Mouse (Mus musculus) olfactory bulb, adult 2 months (tissue): ENCODE data around the gene Ino80d. TPM values are rescaled to one million over a fixed set of nuclear protein-coding genes. Genes with fewer than 3 reads are reported as not detected.

ENCODE experiments used
- H3K27ac ChIP-seq: fragments of 200-500 bp; 2 replicates; pipeline ENCODE4 v1.5.1; 2012; ENCODE audit warnings: low read depth, low read length; ENCODE audit not compliant: insufficient read depth
- H3K4me1 ChIP-seq: fragments of 200-500 bp; 2 replicates; pipeline ENCODE4 v1.6.1; 2012; ENCODE audit warnings: low read length; ENCODE audit not compliant: control insufficient read depth, insufficient read depth
- H3K4me3 ChIP-seq: fragments of 200-500 bp; 2 replicates; pipeline ENCODE4 v1.5.1; 2012; ENCODE audit warnings: mild to moderate bottlenecking, low read depth, low read length, moderate library complexity; ENCODE audit not compliant: insufficient read depth
- CTCF ChIP-seq: fragments of 200-500 bp; IDR thresholded peaks from 2 replicates; pipeline ENCODE4 v1.5.1; 2012; ENCODE audit warnings: low read depth, mild to moderate bottlenecking, low read length, moderate library complexity; ENCODE audit not compliant: insufficient read depth
- POLR2A ChIP-seq: fragments of 200-500 bp; IDR thresholded peaks from 2 replicates; pipeline ENCODE4 v1.6.1; 2012; ENCODE audit warnings: mild to moderate bottlenecking, low read depth, low read length, moderate library complexity; ENCODE audit not compliant: insufficient read depth
- WGBS: fragments of 180-500 bp; shearing (Covaris S2); methylation state at CpG from one replicate; pipeline ENCODE4 v1.1.7; 2018; 5-methylcytosine and 5-hydroxymethylcytosine counted together
- polyA plus RNA-seq: library from polyadenylated mRNA; stranded (reverse); fragments of >200 nt; gene quantifications from 2 replicates; pipeline ENCODE4 v1.2.4, GENCODE M21; 2012; ENCODE audit warnings: low replicate concordance; ENCODE audit not compliant: missing spikeins, insufficient read depth, insufficient read length

Gene Ino80d
- polyA plus RNA-seq, 1 experiment: not detected

GRCm38 (mm10) chr1:62914495-62914894, 200.0 kb downstream of the Ino80d start:
- H3K27ac ChIP-seq: no peak overlapping the region
- peaks cover 5% of the 10 kb centered on the region for H3K4me1 ChIP-seq
- no peak overlapping the region for H3K4me3 ChIP-seq
- TF ChIP-seq CTCF: no peak
- TF ChIP-seq POLR2A: no peak
- 38% methylated on average over 6 of the region's 6 CpGs for WGBS

DNA sequence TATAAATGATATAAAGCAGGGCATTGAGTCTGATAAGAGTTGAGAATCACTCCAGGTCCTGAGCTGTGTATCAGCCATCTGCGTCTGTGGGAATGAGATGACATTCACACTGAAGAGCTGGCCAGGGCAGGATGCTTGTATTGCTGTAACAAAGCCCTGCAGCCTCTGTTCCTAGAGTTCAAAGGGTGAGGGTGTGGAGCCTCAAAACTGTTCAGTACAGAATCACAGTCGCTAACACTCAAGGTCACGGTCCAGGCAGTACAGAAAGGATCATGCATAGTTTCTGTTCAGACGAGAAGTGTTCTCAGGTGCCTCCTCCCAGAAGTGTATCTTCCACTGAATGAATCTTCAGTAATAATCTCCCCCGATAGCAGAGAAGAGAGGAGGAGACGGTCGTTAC, 203.0 kb downstream of the Ino80d start:
- peaks cover 9% of the 10 kb centered on the region for H3K4me1 ChIP-seq
- H3K4me3 ChIP-seq: no peak overlapping the region
- no peak overlapping the region for H3K27ac ChIP-seq
- WGBS: 65% methylated on average over 7 of the region's 7 CpGs
- TF ChIP-seq CTCF: no peak
- no peak for TF ChIP-seq POLR2A

- Histone ChIP-seq H3K27ac (no peak overlapping the region), H3K4me3 (no peak overlapping the region), H3K4me1 (peaks cover 6% of the 10 kb centered on the region)
- WGBS: 90% methylated on average over 5 of the region's 5 CpGs
- TF ChIP-seq CTCF (no peak), POLR2A (no peak)
Measured at GRCm38 (mm10) chr1:62909126-62909525, 205.3 kb downstream of the Ino80d start.

DNA sequence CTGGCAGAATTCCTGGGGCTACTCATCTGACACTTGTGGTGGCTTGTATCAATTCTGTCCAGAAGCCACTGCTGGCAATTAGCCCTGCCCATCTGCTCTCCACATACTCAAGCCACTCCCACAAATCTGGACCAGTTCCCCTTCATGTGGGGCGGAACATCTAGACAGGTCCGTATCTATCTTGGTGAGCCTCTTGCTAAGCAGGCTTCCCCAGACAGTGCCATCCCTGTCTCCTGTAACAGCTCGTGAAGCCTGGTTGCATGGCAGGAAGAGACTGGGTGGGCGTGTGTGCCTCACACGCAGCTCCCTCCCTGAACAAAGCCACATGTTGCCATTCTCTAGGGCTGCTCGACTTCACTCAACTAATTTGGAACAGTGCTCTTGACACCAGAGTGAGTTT, 206.0 kb downstream of the Ino80d start:
- TF ChIP-seq CTCF (no peak), POLR2A (no peak)
- H3K4me1 ChIP-seq: peaks cover 6% of the 10 kb centered on the region
- H3K27ac ChIP-seq: no peak overlapping the region
- WGBS: 64% methylated on average over 6 of the region's 6 CpGs
- no peak overlapping the region for H3K4me3 ChIP-seq

Other genes with a start within 250 kb of the Ino80d start
- not detected in 2 replicates for gene Eef1b2, start 62.2 kb upstream of the Ino80d start, polyA plus RNA-seq
- not detected in 2 replicates for gene Ndufs1, start 62.2 kb upstream of the Ino80d start, polyA plus RNA-seq
- gene Gpr1, start 99.9 kb upstream of the Ino80d start, polyA plus RNA-seq: not detected in 2 replicates
- gene Zdbf2, start 158.6 kb upstream of the Ino80d start, polyA plus RNA-seq: not detected in 2 replicates